Mouse (Mus musculus): Measurements from ENCODE around the gene Itga5. TPM values are rescaled to one million over a fixed set of nuclear protein-coding genes. Genes with fewer than 3 reads are reported as not detected.
"Not testable (repeated sequence)": the region's sequence is repeated elsewhere in the genome, so short reads cannot be mapped to it uniquely, and the experiment has no call there.

Itga5 gene
- 1 to 10 TPM; 1.4 to 1.9 TPM for total RNA-seq (2021)

- DNase-seq: no peak
Measured at GRCm38 (mm10) chr15:103366376-103367149, at the start of gene Itga5. Itga5 (minus strand) TSS chr15:103366763.

DNA sequence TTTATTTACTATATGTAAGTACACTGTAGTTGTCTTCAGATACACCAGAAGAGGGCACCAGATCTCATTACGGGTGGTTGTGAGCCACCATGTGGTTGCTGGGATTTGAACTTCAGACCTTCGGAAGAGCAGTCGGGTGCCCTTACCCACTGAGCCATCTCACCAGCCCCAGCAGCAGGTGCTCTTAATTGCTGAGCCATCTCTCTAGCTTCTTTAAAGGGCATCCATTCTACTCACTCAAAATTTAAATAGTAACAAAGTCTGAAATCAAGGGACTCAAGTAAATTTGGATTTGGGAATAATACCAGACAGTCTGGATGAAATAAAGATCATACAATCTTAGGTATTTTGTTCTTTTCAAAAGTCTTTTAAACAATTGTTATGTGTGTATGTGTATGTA lies 39.0 kb upstream of the Itga5 start:
- DNase-seq: not testable (repeated sequence)

- DNase-seq: no peak
Measured at GRCm38 (mm10) chr15:103401361-103401760, 34.8 kb upstream of the Itga5 start.

DNA sequence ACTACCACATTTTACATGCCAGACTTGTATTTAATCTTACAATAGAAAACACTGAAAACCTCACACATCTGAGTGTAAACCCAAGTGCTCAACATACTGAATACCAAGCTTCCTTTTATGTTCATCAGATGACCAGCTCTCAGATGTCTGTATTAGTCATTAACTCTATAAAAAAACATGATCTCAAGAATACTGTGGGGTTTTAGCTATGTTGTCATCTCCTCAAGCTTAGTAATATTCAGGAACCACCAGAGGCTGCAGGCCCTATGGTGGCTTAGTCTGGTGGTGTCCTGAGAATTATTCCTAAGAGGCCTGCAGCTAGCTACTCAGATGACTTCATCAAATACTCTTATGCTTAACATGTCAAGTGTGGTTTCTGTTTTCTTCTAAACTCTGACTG lies 27.0 kb upstream of the Itga5 start:
- no peak for DNase-seq

- DNase-seq: no peak
Measured at GRCm38 (mm10) chr15:103388556-103389145, 22.1 kb upstream of the Itga5 start.

GRCm38 (mm10) chr15:103383771-103384488 lies 17.4 kb upstream of the Itga5 start:
- no peak for DNase-seq

DNA sequence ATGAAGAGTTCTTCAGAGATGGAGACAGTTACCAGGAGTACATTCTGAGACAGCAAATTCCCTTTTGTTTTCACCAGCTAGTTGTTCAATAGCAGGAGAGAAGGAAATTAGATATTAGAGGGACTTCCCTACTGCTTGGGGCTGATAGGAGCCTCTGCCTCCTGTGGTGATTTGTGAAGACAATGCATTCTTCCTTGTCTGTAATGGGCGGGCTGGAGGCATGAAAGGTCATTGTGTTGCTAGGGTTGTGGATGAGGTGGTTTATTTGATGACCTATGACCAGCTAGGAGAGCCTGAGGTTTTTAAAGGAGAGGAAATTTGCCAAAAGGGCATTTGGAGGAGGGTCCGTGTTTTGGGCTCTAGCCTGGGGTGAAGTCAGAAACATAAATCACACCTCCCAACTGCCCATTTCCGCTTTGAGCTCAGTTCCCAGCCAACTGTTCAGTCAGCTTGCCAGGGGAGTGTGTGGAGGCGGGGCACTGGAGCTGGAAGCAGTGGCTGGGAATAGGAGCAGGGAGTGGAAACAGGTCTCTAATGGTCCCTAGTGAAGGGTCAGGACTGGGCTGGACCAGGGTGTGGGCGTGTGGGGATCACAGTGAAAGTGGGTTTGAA lies 16.3 kb upstream of the Itga5 start:
- no peak for DNase-seq

DNA sequence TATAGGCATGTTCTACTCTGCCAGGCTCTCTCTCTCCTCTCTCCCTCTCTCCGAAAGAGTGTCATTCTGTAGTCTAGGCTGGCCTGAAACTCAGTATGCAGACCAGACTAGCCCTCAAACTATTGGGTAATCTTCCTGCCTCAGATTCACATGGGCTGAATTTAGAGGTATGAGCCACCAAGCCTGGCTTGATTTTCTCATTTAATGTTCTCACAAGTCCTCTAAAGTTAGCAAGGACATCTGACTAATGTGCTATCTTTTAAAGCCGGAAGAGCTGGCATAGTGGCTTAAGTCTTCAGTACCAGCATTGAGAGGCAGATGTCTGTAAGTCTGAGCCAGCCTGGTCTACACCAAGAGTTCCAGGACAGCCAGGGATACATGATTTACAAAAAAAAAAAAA lies 15.5 kb upstream of the Itga5 start:
- no peak for DNase-seq

GRCm38 (mm10) chr15:103378665-103379356 lies 12.2 kb upstream of the Itga5 start:
- DNase-seq: no peak

DNA sequence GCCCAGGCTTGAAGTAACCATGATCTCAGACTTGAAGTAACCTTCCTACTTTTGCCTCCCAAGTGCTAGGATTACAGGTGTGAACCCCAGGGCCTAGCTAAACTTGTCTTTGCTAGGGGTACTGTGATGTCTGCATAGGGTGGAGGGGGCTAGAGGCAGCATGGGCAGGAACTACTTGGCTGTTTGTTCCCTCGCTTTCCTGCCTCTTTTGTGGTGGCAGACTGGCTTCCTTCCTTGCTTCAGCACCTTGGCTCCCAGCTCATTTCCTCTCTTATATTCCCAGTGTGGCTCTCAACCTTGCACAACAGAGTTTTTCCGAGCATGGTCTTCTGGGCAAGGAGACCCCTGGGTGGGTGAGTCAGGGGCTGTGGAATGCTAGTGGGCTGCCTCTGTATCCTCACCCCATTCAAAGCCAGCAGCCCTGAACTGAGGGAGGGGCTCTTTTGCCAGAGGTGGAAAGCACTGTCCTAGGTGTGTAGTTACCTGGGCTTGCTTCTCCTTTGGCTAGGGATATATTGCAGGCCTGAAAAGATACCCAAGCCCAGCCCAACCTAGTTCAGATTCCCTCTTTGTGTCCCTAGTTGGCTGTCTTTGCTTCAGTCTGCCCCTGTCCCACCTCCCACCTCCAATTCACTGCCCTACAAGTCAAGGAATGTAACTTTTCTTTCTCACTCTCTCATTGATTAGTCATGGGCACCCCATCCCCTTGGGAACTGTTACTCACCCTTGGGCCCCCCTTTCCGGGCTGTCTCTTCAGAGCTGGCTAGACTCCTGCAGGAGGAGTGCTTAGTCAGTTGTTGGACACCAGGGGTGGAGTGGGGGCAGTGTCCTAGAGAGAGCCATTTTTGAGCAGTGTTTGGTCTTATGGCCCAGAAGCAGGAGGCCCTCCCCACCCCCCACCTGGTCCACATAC lies 11.4 kb upstream of the Itga5 start:
- no peak for DNase-seq

- DNase-seq: no peak
Measured at GRCm38 (mm10) chr15:103376837-103377269, 10.3 kb upstream of the Itga5 start.

DNA sequence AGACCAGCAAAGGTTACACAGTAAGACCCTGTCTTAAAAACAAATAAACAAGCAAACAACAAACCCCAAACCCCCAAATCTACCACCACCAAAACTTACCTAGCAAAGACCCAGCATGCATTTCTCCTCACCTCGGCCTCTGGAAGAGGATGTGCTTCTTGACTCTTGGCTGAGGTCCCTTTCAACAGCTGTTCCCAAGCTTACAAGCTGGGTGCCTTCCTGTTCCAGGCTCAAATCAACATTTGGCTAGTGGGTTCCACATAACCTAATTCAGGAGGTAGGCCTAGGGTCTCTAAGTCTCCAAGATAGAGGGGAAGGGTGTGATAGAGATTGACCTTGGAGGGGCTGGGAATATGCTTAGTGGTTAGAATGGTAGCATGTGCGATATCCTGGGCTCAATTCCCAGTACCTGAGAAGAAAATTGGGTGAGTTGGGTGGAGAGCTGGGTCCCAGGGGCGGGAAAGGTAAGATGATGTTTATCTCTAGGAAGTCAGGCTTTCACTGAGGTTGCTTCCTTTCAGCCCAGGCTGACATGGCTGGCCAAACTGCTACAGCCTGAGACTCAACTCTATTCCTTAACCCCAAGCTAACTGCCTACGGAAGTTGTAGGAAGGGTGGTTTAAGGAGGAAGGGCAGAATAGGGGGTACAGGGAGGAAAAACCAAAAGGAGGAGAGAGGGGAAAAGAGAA lies 8.7 kb upstream of the Itga5 start:
- no peak for DNase-seq

- no peak for DNase-seq
Measured at GRCm38 (mm10) chr15:103372461-103372860, 5.9 kb upstream of the Itga5 start.

GRCm38 (mm10) chr15:103371741-103372140 lies 5.2 kb upstream of the Itga5 start:
- DNase-seq: no peak

GRCm38 (mm10) chr15:103371208-103371607 lies 4.6 kb upstream of the Itga5 start:
- DNase-seq: no peak

GRCm38 (mm10) chr15:103370462-103370861 lies 3.9 kb upstream of the Itga5 start:
- DNase-seq: no peak

DNA sequence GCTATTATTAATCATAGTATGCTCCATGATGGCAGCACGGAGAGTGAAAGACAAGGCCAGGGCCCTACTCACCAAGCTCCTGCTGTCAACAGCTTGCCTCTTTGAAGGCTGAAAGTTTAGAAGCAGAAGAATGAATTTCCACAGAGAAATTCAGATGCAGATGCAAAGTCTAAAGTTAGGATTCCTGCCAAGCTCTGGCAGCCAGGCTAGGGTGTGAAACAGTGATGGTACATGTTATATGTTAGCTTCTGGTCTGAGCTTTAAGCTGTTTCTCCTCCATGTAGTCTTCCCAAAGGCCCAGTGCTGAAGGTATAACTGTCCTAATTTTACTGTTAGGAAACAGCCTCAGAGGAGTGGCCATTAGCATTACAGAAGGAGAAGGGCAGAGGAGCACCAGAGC lies 2.6 kb upstream of the Itga5 start:
- DNase-seq: no peak

DNA sequence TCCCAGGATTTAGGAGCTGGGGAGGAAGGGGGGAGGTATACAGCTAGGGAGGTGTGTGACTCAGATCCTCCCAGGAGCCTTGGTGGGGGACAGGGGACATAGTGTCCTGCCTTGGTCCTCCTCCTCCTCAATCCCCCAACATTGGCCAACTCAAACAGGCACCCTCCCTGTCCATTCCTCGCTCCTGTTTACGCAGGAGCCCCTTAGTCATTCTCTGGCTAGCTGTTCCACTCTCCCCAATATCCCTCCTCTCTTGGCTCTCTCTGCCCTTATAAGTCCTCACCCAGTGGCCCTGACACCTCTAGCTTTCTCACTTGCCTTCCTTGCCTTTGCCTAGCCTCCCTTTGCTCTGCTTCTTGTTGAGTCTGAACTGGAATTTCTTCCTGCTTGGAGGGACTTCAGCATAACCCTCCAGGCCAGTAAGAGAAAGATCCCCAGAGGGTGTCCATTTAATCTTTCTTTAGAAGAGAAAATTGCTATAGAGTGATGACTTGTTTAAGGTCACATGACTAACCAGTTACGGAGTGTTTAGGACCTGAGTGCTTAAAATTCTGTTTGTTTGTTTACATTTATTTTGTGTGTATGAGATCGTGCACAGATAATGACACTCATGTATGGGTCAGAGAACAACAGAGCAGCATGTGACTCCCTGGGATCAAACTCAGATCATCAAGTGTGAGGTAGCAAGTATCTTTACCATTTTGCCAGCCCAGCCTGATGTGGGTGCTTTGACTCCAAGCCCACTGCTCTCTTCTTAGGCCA lies 1.8 kb upstream of the Itga5 start:
- no peak for DNase-seq

DNA sequence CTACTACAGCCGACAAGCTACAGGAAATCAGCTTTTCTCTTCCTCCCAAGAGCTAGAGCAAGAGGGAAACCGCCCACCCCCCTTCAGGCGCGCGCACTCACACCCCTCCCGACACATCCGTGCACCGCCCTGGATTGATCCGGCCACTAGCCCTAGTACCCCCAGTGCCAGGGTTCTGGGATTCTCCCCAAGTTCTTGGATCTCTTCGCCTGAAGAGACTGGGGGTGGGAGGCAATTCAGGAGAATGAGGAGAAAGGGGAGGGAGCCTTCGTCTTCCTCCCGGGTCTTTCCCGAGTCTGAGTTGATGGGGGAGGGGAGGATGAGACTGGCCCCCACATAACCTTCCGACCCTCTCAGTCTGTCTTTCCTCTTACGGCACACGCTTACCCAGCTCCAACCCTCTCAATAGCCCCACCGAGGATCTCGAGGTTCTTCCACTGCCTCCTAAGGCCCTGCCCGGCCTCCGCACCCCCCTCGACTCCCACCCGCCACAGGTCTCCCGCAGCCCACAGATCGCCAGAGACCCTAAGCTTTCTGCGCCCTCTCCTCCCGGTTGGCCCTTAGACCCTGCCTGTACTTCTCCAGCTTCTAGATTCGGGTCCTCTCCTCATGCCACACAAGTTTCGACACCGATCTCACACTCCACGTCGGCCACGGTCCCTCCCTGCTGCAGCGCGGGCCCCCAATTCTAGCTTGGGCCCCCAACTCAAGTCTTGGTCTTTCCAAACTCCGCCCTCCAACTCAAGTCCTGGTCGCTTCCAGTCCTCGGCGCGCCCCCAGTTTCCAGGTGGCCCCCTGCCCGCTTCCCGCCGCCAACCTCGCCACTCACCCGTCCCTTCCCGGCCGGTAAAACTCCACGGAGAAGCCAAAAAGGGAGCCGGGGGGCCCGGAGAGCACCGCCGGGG lies 840 bp downstream of the Itga5 start:
- no peak for DNase-seq

Measured in layer of hippocampus, postnatal 36 days (tissue).